Mouse (Mus musculus) kidney, postnatal 36 days (tissue): ENCODE results near the gene Spata31d1d.

ENCODE experiments used
- DNase-seq, 2 experiments: peaks; one replicate each; pipeline ENCODE4 v3.0.0; 2021 to 2022; ENCODE audit warnings: mixed read lengths in 2 of 2

Spata31d1d gene

DNA sequence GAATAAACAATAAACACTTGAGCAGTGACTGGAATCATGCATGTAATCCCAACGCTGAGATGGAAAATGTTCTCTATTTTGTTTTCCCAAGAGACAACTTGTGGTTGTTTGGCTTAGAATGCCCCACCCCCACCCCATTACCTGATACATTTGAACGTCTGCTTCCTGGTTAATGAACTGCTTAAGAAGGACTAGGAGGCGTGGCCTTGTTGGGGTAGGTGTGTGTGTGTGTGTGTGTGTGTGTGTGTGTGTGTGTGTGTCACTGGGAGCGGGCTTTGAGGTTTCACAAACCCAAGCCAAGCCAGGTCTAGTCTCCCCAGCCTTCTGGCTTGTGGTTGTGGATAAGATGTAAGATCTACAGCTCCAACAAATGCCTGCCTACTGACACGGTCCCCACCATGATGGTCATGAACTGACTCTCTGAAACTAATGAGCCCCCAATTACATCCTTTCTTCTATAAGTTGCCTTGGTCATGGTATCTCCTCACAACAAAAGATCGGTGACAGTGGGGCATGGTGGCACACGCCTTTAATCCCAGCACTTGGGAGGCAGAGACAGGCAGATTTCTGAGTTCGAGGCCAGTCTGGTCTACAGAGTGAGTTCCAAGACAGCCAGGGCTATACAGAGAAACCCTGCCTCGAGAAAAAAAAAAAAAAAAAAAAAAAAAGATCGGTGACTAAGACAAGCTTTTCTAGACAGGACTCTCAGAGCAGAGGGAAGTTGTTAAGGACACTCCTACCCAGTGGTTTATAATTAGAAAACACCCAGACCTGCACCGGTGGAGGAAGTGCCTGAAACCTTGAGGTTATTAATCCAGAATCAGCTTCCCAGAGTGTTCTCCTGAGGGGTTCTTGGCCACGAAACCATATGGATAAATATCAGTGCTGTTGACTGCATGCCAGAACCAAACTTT lies 55.0 kb downstream of the Spata31d1d start:
- peak in 1 of 2 experiments; percentile 40 for DNase-seq
